Mouse (Mus musculus) intestine, embryonic 15.5 days (tissue): Measurements from ENCODE around the gene Slc30a2. TPM values are rescaled to one million over a fixed set of nuclear protein-coding genes. Genes with fewer than 3 reads are reported as not detected.

ENCODE experiments used
- ATAC-seq: fragments of 200-750 bp; cut with Nextera tagmentation; 2 replicates; pipeline ENCODE4 v1.8.0; 2017; ENCODE audit warnings: moderate TSS enrichment, moderate library complexity
- H3K27ac ChIP-seq: fragments of 300-500 bp; sonication (generic); 2 replicates; pipeline ENCODE4 v1.5.1; 2015; ENCODE audit warnings: mild to moderate bottlenecking, inconsistent platforms
- H3K27me3 ChIP-seq: fragments of 300-500 bp; sonication (generic); replicated peaks from 2 replicates; pipeline ENCODE4 v1.6.1; 2015; ENCODE audit warnings: inconsistent platforms
- H3K36me3 ChIP-seq: fragments of 300-500 bp; sonication (generic); 2 replicates; pipeline ENCODE4 v1.6.1; 2015; ENCODE audit warnings: inconsistent platforms
- H3K4me1 ChIP-seq: fragments of 300-500 bp; sonication (generic); replicated peaks from 2 replicates; pipeline ENCODE4 v1.6.1; 2015; ENCODE audit warnings: inconsistent platforms
- H3K4me2 ChIP-seq: fragments of 300-500 bp; sonication (generic); replicated peaks from 2 replicates; pipeline ENCODE4 v1.6.1; 2015; ENCODE audit warnings: mild to moderate bottlenecking, inconsistent platforms
- H3K4me3 ChIP-seq: fragments of 300-500 bp; sonication (generic); replicated peaks from 2 replicates; pipeline ENCODE4 v1.5.1; 2015; ENCODE audit warnings: inconsistent platforms
- H3K9ac ChIP-seq: fragments of 300-500 bp; sonication (generic); 2 replicates; pipeline ENCODE4 v1.6.1; 2015; ENCODE audit warnings: inconsistent platforms
- H3K9me3 ChIP-seq: fragments of 300-500 bp; sonication (generic); 2 replicates; pipeline ENCODE4 v1.6.1; 2016; ENCODE audit warnings: inconsistent platforms
- WGBS: fragments of 180-500 bp; shearing (Covaris S2); methylation state at CpG from one replicate; pipeline ENCODE4 v1.1.7; 2015; 5-methylcytosine and 5-hydroxymethylcytosine counted together
- polyA plus RNA-seq: library from polyadenylated mRNA; unstranded; fragments of >200 nt; fragmentation: Nextera tagmentation; extraction: Ambion mirVana; gene quantifications from 2 replicates; pipeline ENCODE4 v1.2.1, GENCODE M21; 2015

Gene Slc30a2
- polyA plus RNA-seq, 1 experiment from 2014 or later, result 4.4 TPM

GRCm38 (mm10) chr4:134310106-134310505, 32.9 kb upstream of the Slc30a2 start:
- WGBS, result 89% methylated on average over 7 of the region's 7 CpGs
- no peak overlapping the region for H3K4me2 ChIP-seq
- no peaks in the 10 kb centered on the region for H3K36me3 ChIP-seq
- H3K4me1 ChIP-seq, result peaks cover 15% of the 10 kb centered on the region
- no peak for ATAC-seq
- no peak overlapping the region for H3K4me3 ChIP-seq
- no peak overlapping the region for H3K27ac ChIP-seq
- no peak overlapping the region for H3K9ac ChIP-seq
- no peaks in the 10 kb centered on the region for H3K9me3 ChIP-seq
- H3K27me3 ChIP-seq, result no peaks in the 10 kb centered on the region

GRCm38 (mm10) chr4:134310656-134311055, 32.3 kb upstream of the Slc30a2 start:
- no peaks in the 10 kb centered on the region for H3K36me3 ChIP-seq
- ATAC-seq, result no peak
- WGBS, result 87% methylated on average over 9 of the region's 9 CpGs

GRCm38 (mm10) chr4:134311784-134312183, 31.2 kb upstream of the Slc30a2 start:
- 75% methylated on average over 9 of the region's 9 CpGs for WGBS
- Histone ChIP-seq H3K9me3 (no peaks in the 10 kb centered on the region), H3K4me1 (peaks cover 13% of the 10 kb centered on the region), H3K9ac (no peak overlapping the region), H3K27ac (no peak overlapping the region), H3K27me3 (no peaks in the 10 kb centered on the region), H3K36me3 (no peaks in the 10 kb centered on the region), H3K4me2 (no peak overlapping the region), H3K4me3 (no peak overlapping the region)
- no peak for ATAC-seq

More at GRCm38 (mm10) chr4:134310656-134311055, 32.3 kb upstream of the Slc30a2 start:
- no peak overlapping the region for H3K9ac ChIP-seq
- H3K27me3 ChIP-seq, result no peaks in the 10 kb centered on the region
- H3K27ac ChIP-seq, result no peak overlapping the region
- H3K4me2 ChIP-seq, result no peak overlapping the region
- H3K9me3 ChIP-seq, result no peaks in the 10 kb centered on the region
- no peak overlapping the region for H3K4me3 ChIP-seq
- peaks cover 15% of the 10 kb centered on the region for H3K4me1 ChIP-seq

GRCm38 (mm10) chr4:134312341-134312740, 30.6 kb upstream of the Slc30a2 start:
- no peaks in the 10 kb centered on the region for H3K36me3 ChIP-seq
- no peaks in the 10 kb centered on the region for H3K27me3 ChIP-seq
- H3K9ac ChIP-seq, result no peak overlapping the region
- peaks cover 10% of the 10 kb centered on the region for H3K4me1 ChIP-seq
- 92% methylated on average over 5 of the region's 5 CpGs for WGBS
- no peak overlapping the region for H3K27ac ChIP-seq
- ATAC-seq, result no peak
- H3K9me3 ChIP-seq, result no peaks in the 10 kb centered on the region
- H3K4me2 ChIP-seq, result no peak overlapping the region
- H3K4me3 ChIP-seq, result no peak overlapping the region

GRCm38 (mm10) chr4:134312901-134313300, 30.1 kb upstream of the Slc30a2 start:
- no peak overlapping the region for H3K9ac ChIP-seq
- WGBS, result 94% methylated on average over 6 of the region's 6 CpGs
- peaks cover 4% of the 10 kb centered on the region; the same call in 1 of the 2 replicates for H3K4me1 ChIP-seq
- no peaks in the 10 kb centered on the region for H3K9me3 ChIP-seq
- H3K27ac ChIP-seq, result no peak overlapping the region
- H3K27me3 ChIP-seq, result no peaks in the 10 kb centered on the region
- H3K36me3 ChIP-seq, result no peaks in the 10 kb centered on the region
- ATAC-seq, result no peak
- no peak overlapping the region for H3K4me2 ChIP-seq
- no peak overlapping the region for H3K4me3 ChIP-seq

- H3K36me3 ChIP-seq, result no peaks in the 10 kb centered on the region
- H3K4me3 ChIP-seq, result no peak overlapping the region
- ATAC-seq, result no peak
- H3K27ac ChIP-seq, result no peak overlapping the region
- WGBS, result 80% methylated on average over 4 of the region's 4 CpGs
- H3K27me3 ChIP-seq, result no peaks in the 10 kb centered on the region
- no peak overlapping the region for H3K4me2 ChIP-seq
- H3K9ac ChIP-seq, result no peak overlapping the region
- H3K9me3 ChIP-seq, result no peaks in the 10 kb centered on the region
- no peaks in the 10 kb centered on the region for H3K4me1 ChIP-seq
Measured at GRCm38 (mm10) chr4:134314081-134314655, 28.8 kb upstream of the Slc30a2 start.

- H3K27me3 ChIP-seq, result no peaks in the 10 kb centered on the region
- no peaks in the 10 kb centered on the region for H3K9me3 ChIP-seq
- WGBS, result 30% methylated on average over 11 of the region's 11 CpGs
- H3K4me2 ChIP-seq, result no peak within 1 kb of the TSS
- no peak within 1 kb of the TSS for H3K9ac ChIP-seq
- no peak within 1 kb of the TSS for H3K27ac ChIP-seq
- H3K36me3 ChIP-seq, result no peaks in the 10 kb centered on the region
- no peaks in the 10 kb centered on the region for H3K4me1 ChIP-seq
- ATAC-seq, result no peak
- H3K4me3 ChIP-seq, result no peak within 1 kb of the TSS
Measured at GRCm38 (mm10) chr4:134314876-134315275, 28.1 kb upstream of the Slc30a2 start, which contains the start of gene Trim63. Gene Trim63 (plus strand): TSS chr4:134315120.

GRCm38 (mm10) chr4:134315470-134315869, 27.5 kb upstream of the Slc30a2 start:
- no peak for ATAC-seq
- H3K27ac ChIP-seq, result no peak overlapping the region
- 65% methylated on average over 9 of the region's 9 CpGs for WGBS
- H3K4me3 ChIP-seq, result no peak overlapping the region
- no peaks in the 10 kb centered on the region for H3K27me3 ChIP-seq
- H3K9ac ChIP-seq, result no peak overlapping the region
- no peak overlapping the region for H3K4me2 ChIP-seq
- no peaks in the 10 kb centered on the region for H3K9me3 ChIP-seq
- H3K4me1 ChIP-seq, result no peaks in the 10 kb centered on the region
- no peaks in the 10 kb centered on the region for H3K36me3 ChIP-seq

GRCm38 (mm10) chr4:134316390-134316789, 26.6 kb upstream of the Slc30a2 start:
- no peak overlapping the region for H3K4me3 ChIP-seq
- no peaks in the 10 kb centered on the region for H3K9me3 ChIP-seq
- H3K9ac ChIP-seq, result no peak overlapping the region
- no peaks in the 10 kb centered on the region for H3K27me3 ChIP-seq
- H3K36me3 ChIP-seq, result no peaks in the 10 kb centered on the region
- H3K4me1 ChIP-seq, result no peaks in the 10 kb centered on the region
- ATAC-seq, result peak; percentile 69
- 54% methylated on average over 16 of the region's 16 CpGs for WGBS
- H3K27ac ChIP-seq, result no peak overlapping the region
- H3K4me2 ChIP-seq, result no peak overlapping the region

- no peak overlapping the region for H3K27ac ChIP-seq
- H3K27me3 ChIP-seq, result no peaks in the 10 kb centered on the region
- H3K9me3 ChIP-seq, result no peaks in the 10 kb centered on the region
- no peak overlapping the region for H3K4me2 ChIP-seq
- no peak for ATAC-seq
- no peaks in the 10 kb centered on the region for H3K4me1 ChIP-seq
- no peaks in the 10 kb centered on the region for H3K36me3 ChIP-seq
- 80% methylated on average over 5 of the region's 5 CpGs for WGBS
- H3K4me3 ChIP-seq, result no peak overlapping the region
- H3K9ac ChIP-seq, result no peak overlapping the region
Measured at GRCm38 (mm10) chr4:134319074-134319473, 23.9 kb upstream of the Slc30a2 start.

- no peak overlapping the region for H3K27ac ChIP-seq
- no peaks in the 10 kb centered on the region for H3K36me3 ChIP-seq
- WGBS, result 73% methylated on average over 5 of the region's 5 CpGs
- H3K4me2 ChIP-seq, result no peak overlapping the region
- ATAC-seq, result no peak
- H3K4me1 ChIP-seq, result no peaks in the 10 kb centered on the region
- no peak overlapping the region for H3K4me3 ChIP-seq
- H3K9me3 ChIP-seq, result no peaks in the 10 kb centered on the region
- no peak overlapping the region for H3K9ac ChIP-seq
- H3K27me3 ChIP-seq, result no peaks in the 10 kb centered on the region
Measured at GRCm38 (mm10) chr4:134319674-134320073, 23.3 kb upstream of the Slc30a2 start.

- H3K9ac ChIP-seq, result no peak overlapping the region
- H3K4me2 ChIP-seq, result no peak overlapping the region
- no peak overlapping the region for H3K27ac ChIP-seq
- H3K4me1 ChIP-seq, result no peaks in the 10 kb centered on the region
- no peaks in the 10 kb centered on the region for H3K9me3 ChIP-seq
- WGBS, result 54% methylated on average over 3 of the region's 3 CpGs
- H3K36me3 ChIP-seq, result no peaks in the 10 kb centered on the region
- no peak for ATAC-seq
- H3K27me3 ChIP-seq, result no peaks in the 10 kb centered on the region
- no peak overlapping the region for H3K4me3 ChIP-seq
Measured at GRCm38 (mm10) chr4:134321524-134321923, 21.5 kb upstream of the Slc30a2 start.

GRCm38 (mm10) chr4:134324655-134325054, 18.3 kb upstream of the Slc30a2 start:
- 45% methylated on average over 5 of the region's 5 CpGs for WGBS
- Histone ChIP-seq H3K4me3 (no peak overlapping the region), H3K4me2 (no peak overlapping the region), H3K9ac (no peak overlapping the region), H3K4me1 (peaks cover 3% of the 10 kb centered on the region; the same call in 1 of the 2 replicates), H3K9me3 (no peaks in the 10 kb centered on the region), H3K36me3 (no peaks in the 10 kb centered on the region), H3K27ac (no peak overlapping the region), H3K27me3 (no peaks in the 10 kb centered on the region)
- ATAC-seq, result no peak
